Comparison of ENCODE assay signal across 9 mouse cellular contexts in the genomic region with DNA sequence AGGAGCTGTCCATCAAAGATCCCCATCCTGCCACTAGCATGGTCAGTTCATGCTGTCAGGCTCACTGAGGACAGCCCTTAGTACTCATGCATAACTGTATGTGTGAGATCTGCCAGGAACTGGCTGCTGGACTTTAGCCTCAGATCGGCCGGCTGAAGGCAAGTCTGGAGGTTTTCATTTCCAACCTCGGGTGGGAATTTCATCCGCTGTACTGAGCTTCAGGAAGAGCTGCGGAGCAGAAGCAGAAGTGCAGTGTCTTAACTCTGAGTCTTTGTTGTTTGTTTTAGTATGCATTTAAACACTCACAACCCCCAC.
A peak's percentile ranks its signal among the peaks of the same experiment; 100 is the strongest.
DNase-seq lines count a peak whose midpoint lies in the region; ATAC-seq and TF ChIP-seq lines count a peak whose summit lies in the region.
"Had no signal": no experiment of that assay in that cellular context is flagged by ENCODE, and none has a peak within 500 bp of the region (broad histone marks: within the 10 kb centered on the region; RNA-seq: fewer than 3 reads in every experiment).

No protein-coding gene starts in this region.

- no peak overlapping the region; the same call in 1 of the 2 replicates for H3K4me3 ChIP-seq in embryonic facial prominence, embryonic 13.5 days
- no peak overlapping the region for H3K4me3 ChIP-seq in kidney, adult 2 months (ENCODE audit: insufficient read depth, low read depth, low read length)
- H3K4me3 ChIP-seq in midbrain, embryonic 12.5 days, result no peak overlapping the region

- TF ChIP-seq CTCF in kidney, adult 2 months (conservative IDR thresholded peaks at IDR 0.05; ENCODE audit: insufficient read depth, insufficient read length, low read depth, low read length), result no peak

- no peaks in the 10 kb centered on the region for H3K27me3 ChIP-seq in embryonic facial prominence, embryonic 13.5 days
- no peaks in the 10 kb centered on the region for H3K27me3 ChIP-seq in kidney, adult 2 months (replicated peaks; ENCODE audit: control insufficient read depth, insufficient read depth, low read length)
- peaks cover 14% of the 10 kb centered on the region; the same call in 1 of the 2 replicates for H3K27me3 ChIP-seq in midbrain, embryonic 12.5 days

- peaks cover 5% of the 10 kb centered on the region; the same call in 1 of the 2 replicates for H3K9me3 ChIP-seq in embryonic facial prominence, embryonic 13.5 days
- H3K9me3 ChIP-seq in midbrain, embryonic 12.5 days, result no peaks in the 10 kb centered on the region

- H3K27ac ChIP-seq in embryonic facial prominence, embryonic 13.5 days, result peak overlapping the region; percentile 93
- H3K27ac ChIP-seq in kidney, adult 2 months (ENCODE audit: insufficient read depth, low read depth, low read length), result no peak overlapping the region
- no peak overlapping the region for H3K27ac ChIP-seq in midbrain, embryonic 12.5 days (replicated peaks)

- TF ChIP-seq POLR2A in kidney, adult 2 months (IDR thresholded peaks at IDR 0.05; ENCODE audit: low read depth, low read length), result no peak

- no peak for ATAC-seq in embryonic facial prominence, embryonic 13.5 days (ENCODE audit: insufficient number of reproducible peaks, insufficient read depth, low FRiP score, low TSS enrichment, low read depth)
- no peak for ATAC-seq in midbrain, embryonic 12.5 days (ENCODE audit: low FRiP score, low read depth)

- peak overlapping the region; percentile 37; the same call in 1 of the 2 replicates for H3K9ac ChIP-seq in embryonic facial prominence, embryonic 13.5 days
- no peak overlapping the region for H3K9ac ChIP-seq in midbrain, embryonic 12.5 days (replicated peaks)

- peak; percentile 48 for DNase-seq in embryo, embryonic 10 days (ENCODE audit: low spot score)
- DNase-seq in embryo, embryonic 9.5 days (ENCODE audit: extremely low spot score), result no peak
- peak; percentile 70 for DNase-seq in kidney, adult 2 months
- no peak for DNase-seq in urinary bladder, postnatal 14 days (ENCODE audit: low spot score)
- DNase-seq in right cerebral cortex, postnatal 14 days, result no peak
- no peak for DNase-seq in right cerebral cortex, adult 18-20 months
- DNase-seq: layer of hippocampus, adult 9-11 months had no signal

- H3K4me2 ChIP-seq in embryonic facial prominence, embryonic 13.5 days, result peak overlapping the region; percentile 52
- H3K4me2 ChIP-seq in midbrain, embryonic 12.5 days (replicated peaks), result peak overlapping the region; percentile 35

- H3K4me1 ChIP-seq in embryonic facial prominence, embryonic 13.5 days, result peaks cover 29% of the 10 kb centered on the region
- H3K4me1 ChIP-seq in kidney, adult 2 months (ENCODE audit: control insufficient read depth, insufficient read depth, low read length), result no peaks in the 10 kb centered on the region
- H3K4me1 ChIP-seq in midbrain, embryonic 12.5 days, result peaks cover 29% of the 10 kb centered on the region

- under 1% methylated on average over 5 of the region's 5 CpGs for WGBS in embryonic facial prominence, embryonic 13.5 days
- WGBS in kidney, adult 2 months, result 4% methylated on average over 5 of the region's 5 CpGs
- 2% methylated on average over 5 of the region's 5 CpGs for WGBS in midbrain, embryonic 12.5 days

- no peaks in the 10 kb centered on the region for H3K36me3 ChIP-seq in embryonic facial prominence, embryonic 13.5 days
- no peaks in the 10 kb centered on the region for H3K36me3 ChIP-seq in kidney, adult 2 months (ENCODE audit: control insufficient read depth, insufficient read depth, low read length)
- no peaks in the 10 kb centered on the region for H3K36me3 ChIP-seq in midbrain, embryonic 12.5 days

Comparison
In these comparisons a context has a peak if more than half of its experiments do, and no peak if none do; other contexts are left out.
1. DNase-seq: peak in embryo, embryonic 10 days (single experiment) and kidney, adult 2 months (single experiment); none in embryo, embryonic 9.5 days (single experiment), urinary bladder, postnatal 14 days (single experiment), right cerebral cortex, postnatal 14 days (single experiment) and right cerebral cortex, adult 18-20 months (single experiment).